Mouse (Mus musculus): Measurements from ENCODE around the gene Rell1. TPM values are rescaled to one million over a fixed set of nuclear protein-coding genes. Genes with fewer than 3 reads are reported as not detected.
A peak's percentile ranks its signal among the peaks of the same experiment; 100 is the strongest.

Rell1 gene
- polyA plus RNA-seq, 1 experiment from 2014 or later: 16.4 TPM

DNA sequence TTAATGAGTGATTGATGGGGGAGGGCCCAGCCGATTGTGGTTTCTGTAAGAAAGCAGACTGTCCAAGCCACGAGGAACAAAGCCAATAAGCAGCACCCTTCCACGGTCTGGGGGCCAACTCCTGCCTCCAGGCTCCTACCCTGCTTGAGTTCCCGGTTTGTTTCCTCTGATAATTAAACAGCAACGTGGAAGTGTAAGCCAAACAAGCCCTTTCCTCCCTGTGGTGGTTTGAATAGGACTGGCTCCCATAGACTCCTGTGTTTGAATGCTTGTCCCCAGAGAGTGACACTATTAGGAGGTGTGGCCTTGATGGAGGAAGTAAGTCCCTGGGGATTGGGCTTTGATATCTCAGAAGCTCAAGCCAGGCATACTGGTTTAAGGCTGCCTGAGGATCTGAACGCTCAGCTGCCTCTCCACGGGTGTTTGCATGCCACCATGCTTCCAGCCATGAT, 1.6 kb upstream of the Rell1 start:
- Histone ChIP-seq H3K27me3 (replicated peaks; ENCODE audit: control insufficient read depth, insufficient read depth, low read length) (no peaks in the 10 kb centered on the region), H3K4me3 (ENCODE audit: low read length) (no peak overlapping the region), H3K36me3 (ENCODE audit: control insufficient read depth, insufficient read depth, low read length) (no peaks in the 10 kb centered on the region), H3K4me1 (ENCODE audit: control insufficient read depth, insufficient read depth, low read length) (peaks cover 29% of the 10 kb centered on the region), H3K27ac (ENCODE audit: low read length) (peak overlapping the region; percentile 46; the same call in 1 of the 2 replicates), H3K9me3 (ENCODE audit: control insufficient read depth, low read length) (no peaks in the 10 kb centered on the region), H3K4me2 (ENCODE audit: low read depth, low read length) (no peak overlapping the region), H3K9ac (ENCODE audit: low read depth, low read length) (no peak overlapping the region)
- WGBS: 20% methylated on average over 7 of the region's 7 CpGs
- no peak for ATAC-seq

DNA sequence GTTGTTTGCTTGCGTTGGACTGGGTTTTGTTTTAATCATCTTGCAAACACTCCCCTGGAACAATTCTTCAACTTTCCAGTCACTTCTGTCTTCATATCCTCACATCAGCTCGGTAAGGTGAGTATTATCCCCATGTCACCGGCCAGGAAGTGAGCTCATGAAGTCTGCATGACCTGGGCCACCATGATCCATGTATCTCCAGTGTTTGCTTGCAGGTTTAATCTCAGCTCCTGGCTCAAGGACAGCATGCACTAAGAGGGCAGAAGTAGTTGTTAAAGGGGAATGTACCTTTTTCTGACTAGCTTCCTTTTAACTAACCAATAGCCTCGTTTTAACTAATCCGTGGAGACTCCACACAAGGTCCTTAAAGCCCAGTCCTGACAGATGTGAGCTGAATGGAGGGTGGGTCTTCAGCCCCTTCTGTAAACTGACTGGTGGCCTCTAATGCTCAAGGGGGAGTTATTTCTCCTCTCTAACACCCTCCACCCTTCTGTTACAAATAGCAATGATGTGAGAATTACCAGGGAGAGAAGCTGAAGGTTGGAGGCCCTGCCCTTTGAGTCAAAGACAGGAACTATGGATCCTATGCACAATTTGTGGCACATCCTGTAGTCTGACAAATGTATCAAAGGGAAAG, 897 bp upstream of the Rell1 start:
- no peaks in the 10 kb centered on the region for H3K27me3 ChIP-seq (replicated peaks; ENCODE audit: control insufficient read depth, insufficient read depth, low read length)
- peak overlapping the region; percentile 87; the same call in 1 of the 2 replicates for H3K4me3 ChIP-seq (ENCODE audit: low read length)
- H3K9ac ChIP-seq (ENCODE audit: low read depth, low read length): no peak overlapping the region
- no peaks in the 10 kb centered on the region for H3K9me3 ChIP-seq (ENCODE audit: control insufficient read depth, low read length)
- peak overlapping the region; percentile 65 for H3K27ac ChIP-seq (ENCODE audit: low read length)
- WGBS: 19% methylated on average over 5 of the region's 5 CpGs
- peaks cover 29% of the 10 kb centered on the region for H3K4me1 ChIP-seq (ENCODE audit: control insufficient read depth, insufficient read depth, low read length)
- peak overlapping the region; percentile 51 for H3K4me2 ChIP-seq (ENCODE audit: low read depth, low read length)
- no peak for ATAC-seq
- H3K36me3 ChIP-seq (ENCODE audit: control insufficient read depth, insufficient read depth, low read length): no peaks in the 10 kb centered on the region

DNA sequence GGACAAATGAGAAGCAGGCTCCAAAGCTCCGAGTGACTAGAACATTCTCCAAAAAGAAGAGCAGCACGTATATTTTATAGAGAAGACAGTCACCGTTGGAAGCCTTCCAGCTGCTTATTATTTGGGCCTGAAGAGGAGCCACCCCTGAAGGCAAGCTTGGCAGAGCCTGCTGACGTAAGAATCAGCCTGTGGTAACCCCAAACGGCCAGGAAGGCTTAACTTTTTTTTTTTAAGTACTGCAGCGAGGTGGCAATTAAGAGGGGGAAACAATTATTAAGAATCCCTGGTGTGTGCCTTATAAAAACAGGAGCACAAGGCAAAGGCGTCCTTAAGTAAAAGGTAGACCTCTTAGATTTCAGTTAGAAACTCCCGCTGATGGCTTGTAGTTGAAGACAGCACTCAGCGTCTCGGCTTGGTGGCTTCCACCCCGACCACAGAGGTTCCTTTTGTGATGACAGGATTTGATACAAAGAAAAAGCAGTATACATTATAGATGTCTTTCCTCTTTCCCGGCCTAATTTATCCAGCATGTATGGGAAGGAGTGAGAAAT, 1.0 kb downstream of the Rell1 start:
- Histone ChIP-seq H3K9me3 (ENCODE audit: control insufficient read depth, low read length) (no peaks in the 10 kb centered on the region), H3K9ac (ENCODE audit: low read depth, low read length) (peak overlapping the region; percentile 87), H3K27me3 (replicated peaks; ENCODE audit: control insufficient read depth, insufficient read depth, low read length) (no peaks in the 10 kb centered on the region), H3K4me1 (ENCODE audit: control insufficient read depth, insufficient read depth, low read length) (peaks cover 28% of the 10 kb centered on the region), H3K36me3 (ENCODE audit: control insufficient read depth, insufficient read depth, low read length) (no peaks in the 10 kb centered on the region), H3K4me3 (ENCODE audit: low read length) (peak overlapping the region; percentile 87), H3K27ac (ENCODE audit: low read length) (0 out of 2 replicates have a peak overlapping the region, but pooled peaks have one; percentile 79), H3K4me2 (ENCODE audit: low read depth, low read length) (peak overlapping the region; percentile 79)
- WGBS: 16% methylated on average over 12 of the region's 12 CpGs
- ATAC-seq: no peak

DNA sequence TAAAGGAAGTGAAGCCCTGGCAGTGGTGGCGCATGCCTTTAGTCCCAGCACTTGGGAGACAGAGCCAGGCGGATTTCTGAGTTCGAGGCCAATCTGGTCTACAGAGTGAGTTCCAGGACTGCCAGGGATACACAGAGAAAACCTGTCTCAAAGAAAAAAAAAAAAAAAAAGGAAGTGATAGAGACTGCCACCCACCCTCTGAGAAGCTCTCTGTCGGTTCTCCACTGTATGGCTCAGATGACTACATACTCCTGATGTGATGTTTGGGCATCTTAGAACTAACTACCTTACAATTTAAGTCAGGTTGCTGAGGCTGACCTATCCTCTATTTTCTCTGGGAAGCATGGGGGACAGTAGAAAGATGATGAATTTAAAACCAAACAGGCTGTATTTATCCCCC, 2.3 kb downstream of the Rell1 start:
- Histone ChIP-seq H3K27me3 (replicated peaks; ENCODE audit: control insufficient read depth, insufficient read depth, low read length) (no peaks in the 10 kb centered on the region), H3K27ac (ENCODE audit: low read length) (no peak overlapping the region), H3K4me3 (ENCODE audit: low read length) (no peak overlapping the region), H3K9me3 (ENCODE audit: control insufficient read depth, low read length) (no peaks in the 10 kb centered on the region), H3K4me1 (ENCODE audit: control insufficient read depth, insufficient read depth, low read length) (peaks cover 28% of the 10 kb centered on the region), H3K4me2 (ENCODE audit: low read depth, low read length) (no peak overlapping the region), H3K9ac (ENCODE audit: low read depth, low read length) (no peak overlapping the region), H3K36me3 (ENCODE audit: control insufficient read depth, insufficient read depth, low read length) (no peaks in the 10 kb centered on the region)
- 75% methylated on average over 4 of the region's 4 CpGs for WGBS
- no peak for ATAC-seq

DNA sequence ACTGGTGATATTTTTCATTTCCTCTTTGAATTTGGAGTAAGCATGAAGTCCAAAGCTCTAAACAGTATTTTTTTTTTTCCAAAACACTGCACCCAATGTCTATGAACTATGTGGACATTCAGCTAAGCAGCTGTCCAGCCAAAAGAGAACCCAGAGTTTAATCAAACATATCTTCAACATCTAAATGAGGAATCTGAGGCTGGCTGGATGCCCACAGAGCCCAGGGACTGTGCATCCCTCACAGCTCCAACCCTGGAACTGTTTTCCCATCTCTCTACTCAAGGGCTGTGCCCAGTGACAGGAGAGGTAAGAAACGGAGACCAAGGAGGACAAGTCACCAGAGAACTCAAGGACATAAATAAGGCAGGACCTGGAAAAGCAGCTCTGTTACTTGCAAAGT, 2.8 kb downstream of the Rell1 start:
- Histone ChIP-seq H3K4me1 (ENCODE audit: control insufficient read depth, insufficient read depth, low read length) (peaks cover 26% of the 10 kb centered on the region), H3K9me3 (ENCODE audit: control insufficient read depth, low read length) (no peaks in the 10 kb centered on the region), H3K27me3 (replicated peaks; ENCODE audit: control insufficient read depth, insufficient read depth, low read length) (no peaks in the 10 kb centered on the region), H3K4me2 (ENCODE audit: low read depth, low read length) (no peak overlapping the region), H3K36me3 (ENCODE audit: control insufficient read depth, insufficient read depth, low read length) (no peaks in the 10 kb centered on the region), H3K27ac (ENCODE audit: low read length) (no peak overlapping the region), H3K9ac (ENCODE audit: low read depth, low read length) (no peak overlapping the region), H3K4me3 (ENCODE audit: low read length) (no peak overlapping the region)
- WGBS: 72% methylated on average over 1 of the region's 1 CpGs
- no peak for ATAC-seq

DNA sequence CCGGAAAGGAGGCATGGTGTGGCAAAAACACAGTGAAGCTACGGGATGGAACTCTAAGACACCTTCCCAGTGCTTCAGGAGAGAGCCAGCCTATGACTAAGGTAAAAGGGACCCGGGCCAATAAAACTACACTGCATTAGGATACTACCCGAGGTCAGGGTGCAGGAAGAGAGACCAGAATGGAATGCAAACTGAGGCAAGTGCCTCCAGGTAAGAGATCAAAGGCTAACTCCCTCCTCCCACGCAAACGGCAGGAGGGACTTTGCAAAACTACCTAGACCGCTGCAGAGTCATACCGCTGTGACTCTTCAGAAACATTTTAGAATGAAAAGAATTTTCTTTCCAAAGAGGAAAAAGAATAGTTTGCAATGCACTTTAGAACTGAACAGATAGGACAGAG, 4.1 kb downstream of the Rell1 start:
- H3K9ac ChIP-seq (ENCODE audit: low read depth, low read length): no peak overlapping the region
- WGBS: 45% methylated on average over 8 of the region's 8 CpGs
- ATAC-seq: no peak
- H3K4me2 ChIP-seq (ENCODE audit: low read depth, low read length): no peak overlapping the region
- H3K36me3 ChIP-seq (ENCODE audit: control insufficient read depth, insufficient read depth, low read length): no peaks in the 10 kb centered on the region
- H3K27ac ChIP-seq (ENCODE audit: low read length): no peak overlapping the region
- no peaks in the 10 kb centered on the region for H3K9me3 ChIP-seq (ENCODE audit: control insufficient read depth, low read length)
- no peaks in the 10 kb centered on the region for H3K27me3 ChIP-seq (replicated peaks; ENCODE audit: control insufficient read depth, insufficient read depth, low read length)
- peaks cover 20% of the 10 kb centered on the region for H3K4me1 ChIP-seq (ENCODE audit: control insufficient read depth, insufficient read depth, low read length)
- no peak overlapping the region for H3K4me3 ChIP-seq (ENCODE audit: low read length)

DNA sequence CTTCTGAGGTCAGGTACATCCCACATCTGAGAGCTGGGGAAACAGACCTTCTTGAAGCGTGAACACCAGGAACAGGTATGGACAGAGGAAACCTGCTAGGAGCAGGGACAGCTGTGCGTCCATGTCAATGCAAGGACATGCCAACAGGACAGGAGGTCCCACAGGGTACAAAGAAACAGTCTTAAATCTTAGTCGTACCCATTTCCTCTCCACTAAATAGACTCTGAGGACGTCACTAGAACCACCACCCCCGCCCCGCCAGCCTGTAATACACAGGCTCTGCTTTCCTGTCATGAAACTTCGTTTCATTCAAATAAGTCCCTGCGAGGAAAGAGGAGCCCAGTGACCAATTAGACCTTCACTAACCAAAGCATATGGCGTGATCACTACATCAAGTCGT, 7.0 kb downstream of the Rell1 start:
- 89% methylated on average over 10 of the region's 10 CpGs for WGBS
- ATAC-seq: no peak
- peaks cover 13% of the 10 kb centered on the region; the same call in 1 of the 2 replicates for H3K4me1 ChIP-seq (ENCODE audit: control insufficient read depth, insufficient read depth, low read length)

DNA sequence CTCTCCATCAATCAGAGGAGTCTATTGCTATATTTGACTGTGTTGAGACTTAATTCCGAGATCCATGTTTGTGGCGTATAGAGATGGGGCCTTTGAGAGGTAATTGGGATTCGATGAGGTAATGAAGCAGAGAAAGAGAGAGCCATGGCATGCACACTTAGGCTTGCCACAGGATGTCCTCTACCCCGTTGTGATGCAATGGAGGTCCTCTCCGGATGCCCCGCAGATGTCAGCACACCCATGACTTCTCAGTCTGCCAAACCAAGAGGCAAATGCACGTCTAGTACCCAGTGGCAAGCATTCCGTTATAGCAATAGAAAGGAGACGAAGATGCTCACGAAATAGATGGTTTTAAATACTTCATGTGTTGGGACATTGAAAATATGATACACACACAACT, 8.1 kb downstream of the Rell1 start:
- 94% methylated on average over 10 of the region's 10 CpGs for WGBS
- Histone ChIP-seq H3K4me1 (ENCODE audit: control insufficient read depth, insufficient read depth, low read length) (peaks cover 8% of the 10 kb centered on the region; the same call in 1 of the 2 replicates), H3K27me3 (replicated peaks; ENCODE audit: control insufficient read depth, insufficient read depth, low read length) (no peaks in the 10 kb centered on the region), H3K9me3 (ENCODE audit: control insufficient read depth, low read length) (no peaks in the 10 kb centered on the region), H3K27ac (ENCODE audit: low read length) (no peak overlapping the region), H3K36me3 (ENCODE audit: control insufficient read depth, insufficient read depth, low read length) (0 out of 2 replicates have a peak, but pooled peaks cover 3% of the 10 kb centered on the region), H3K4me2 (ENCODE audit: low read depth, low read length) (no peak overlapping the region), H3K4me3 (ENCODE audit: low read length) (no peak overlapping the region), H3K9ac (ENCODE audit: low read depth, low read length) (no peak overlapping the region)
- ATAC-seq: no peak

More for the DNA sequence above, 7.0 kb downstream of the Rell1 start:
- Histone ChIP-seq H3K27me3 (replicated peaks; ENCODE audit: control insufficient read depth, insufficient read depth, low read length) (no peaks in the 10 kb centered on the region), H3K4me3 (ENCODE audit: low read length) (no peak overlapping the region), H3K4me2 (ENCODE audit: low read depth, low read length) (no peak overlapping the region), H3K27ac (ENCODE audit: low read length) (no peak overlapping the region), H3K9ac (ENCODE audit: low read depth, low read length) (no peak overlapping the region), H3K36me3 (ENCODE audit: control insufficient read depth, insufficient read depth, low read length) (no peaks in the 10 kb centered on the region), H3K9me3 (ENCODE audit: control insufficient read depth, low read length) (no peaks in the 10 kb centered on the region)

DNA sequence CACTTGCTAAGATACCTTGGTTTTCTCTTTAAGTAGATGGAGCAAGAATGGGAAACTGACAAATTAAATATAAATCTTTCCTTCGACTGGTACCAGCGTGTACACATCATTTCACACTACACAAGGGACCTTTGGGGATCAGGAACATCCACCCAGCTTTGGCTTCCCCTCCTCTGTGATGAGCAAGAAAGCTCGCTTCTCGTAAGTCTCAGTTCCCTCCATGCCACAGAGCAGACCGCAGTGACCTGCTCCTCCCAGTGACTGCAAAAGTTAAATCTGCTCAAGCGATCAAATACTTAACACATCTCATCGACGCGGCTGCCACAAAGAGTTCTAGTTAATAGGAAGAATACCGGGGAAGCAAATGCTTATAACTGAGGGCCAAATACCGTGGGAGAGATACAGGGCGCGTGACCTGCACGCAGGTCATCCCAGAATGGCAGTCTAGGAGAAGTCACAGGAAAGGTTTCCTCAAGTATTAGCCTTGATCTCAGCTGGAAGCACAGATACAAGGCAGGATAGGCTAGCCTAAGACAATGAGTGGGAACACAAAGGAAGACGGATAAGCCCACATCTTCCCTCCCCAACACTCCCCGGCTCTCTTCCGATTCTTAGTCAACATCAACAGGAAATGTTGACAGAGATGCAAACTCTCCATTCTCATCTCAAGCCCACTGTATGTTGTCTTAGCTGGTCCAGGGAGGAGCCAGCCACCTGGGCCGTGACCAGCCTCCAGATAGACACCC, 9.6 kb downstream of the Rell1 start:
- no peak overlapping the region for H3K9ac ChIP-seq (ENCODE audit: low read depth, low read length)
- H3K4me1 ChIP-seq (ENCODE audit: control insufficient read depth, insufficient read depth, low read length): no peaks in the 10 kb centered on the region
- no peaks in the 10 kb centered on the region for H3K9me3 ChIP-seq (ENCODE audit: control insufficient read depth, low read length)
- H3K4me2 ChIP-seq (ENCODE audit: low read depth, low read length): no peak overlapping the region
- WGBS: 78% methylated on average over 18 of the region's 18 CpGs
- ATAC-seq: no peak
- H3K36me3 ChIP-seq (ENCODE audit: control insufficient read depth, insufficient read depth, low read length): 0 out of 2 replicates have a peak, but pooled peaks cover 3% of the 10 kb centered on the region
- no peak overlapping the region for H3K4me3 ChIP-seq (ENCODE audit: low read length)
- no peak overlapping the region for H3K27ac ChIP-seq (ENCODE audit: low read length)
- H3K27me3 ChIP-seq (replicated peaks; ENCODE audit: control insufficient read depth, insufficient read depth, low read length): no peaks in the 10 kb centered on the region
